Mouse (Mus musculus) liver, embryonic 14.5 days (tissue): ENCODE measurements at regions not wholly inside any gene's neighbourhood (a gene's known extent, or its start where the extent isn't known, plus 50 kb on each side); places are given as distances from the start of the nearest gene placed in this dataset.

Experiments used
- CTCF ChIP-seq: IDR thresholded peaks from 2 replicates; pipeline ENCODE4 v1.5.1; 2016; ENCODE audit warnings: antibody characterized with exemption, low read depth, control low read depth
- EP300 ChIP-seq: IDR thresholded peaks from 2 replicates; pipeline ENCODE4 v1.6.1; 2016; ENCODE audit warnings: antibody characterized with exemption, low read depth

- TF ChIP-seq CTCF = no peak
- no peak for TF ChIP-seq EP300
Observed at GRCm38 (mm10) chr5:132606216-132606615, 63.1 kb upstream of the Auts2 start.
